Mouse (Mus musculus): ENCODE data around the gene Cnn1. TPM values are rescaled to one million over a fixed set of nuclear protein-coding genes. Genes with fewer than 3 reads are reported as not detected.
A peak's percentile ranks its signal among the peaks of the same experiment; 100 is the strongest.

The Cnn1 gene
- polyA plus RNA-seq, 1 experiment from 2014 or later, result 1.6 TPM

DNA sequence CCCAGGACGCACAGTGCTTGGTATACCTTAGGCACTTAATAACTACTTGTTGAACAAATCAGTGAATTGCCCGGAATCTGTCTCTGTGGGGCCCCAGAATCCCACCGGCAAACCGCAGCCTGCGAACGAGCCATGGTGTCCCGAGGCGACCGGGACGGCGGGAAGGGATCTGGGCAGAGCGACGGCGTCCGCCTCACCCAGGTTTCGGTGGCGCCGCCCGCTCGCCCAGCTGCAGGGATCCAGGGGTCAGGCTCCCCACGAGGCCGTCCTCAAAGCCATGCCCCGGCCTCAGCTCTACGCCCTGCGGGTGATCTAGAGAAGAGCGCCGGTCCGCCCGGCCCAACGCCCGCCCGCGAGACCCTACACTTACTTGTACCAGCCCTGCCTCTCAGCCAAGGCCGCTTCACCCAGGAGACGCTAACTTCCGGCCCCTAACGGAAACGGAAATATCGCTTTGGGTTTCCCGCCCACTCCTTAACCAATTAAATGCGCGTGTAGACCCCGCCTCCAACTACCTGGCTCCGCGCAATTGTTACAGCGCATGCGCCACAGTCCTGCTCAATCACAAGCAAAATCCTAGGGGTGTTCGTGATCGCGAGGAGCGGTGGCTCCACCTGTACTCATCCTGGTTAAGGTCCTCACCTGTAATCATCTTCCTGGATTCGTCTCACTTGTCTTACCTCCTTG lies 17.9 kb downstream of the Cnn1 start, which contains the start of gene Elof1:
Elof1 (minus strand) TSS at position 433 of the 687 bp plus-strand sequence.
- Histone ChIP-seq H3K9me3 (no peaks in the 10 kb centered on the region), H3K27ac (replicated peaks) (peak within 1 kb of the TSS; percentile 78), H3K4me3 (peak within 1 kb of the TSS; percentile 52), H3K4me2 (peak within 1 kb of the TSS; percentile 77), H3K36me3 (peaks cover 16% of the 10 kb centered on the region), H3K27me3 (no peaks in the 10 kb centered on the region), H3K4me1 (replicated peaks) (peaks cover 23% of the 10 kb centered on the region), H3K9ac (peak within 1 kb of the TSS; percentile 62)
- WGBS, result under 1% methylated on average over 44 of the region's 52 CpGs
- ATAC-seq (ENCODE audit: low FRiP score, low read depth), result peak; percentile 97

DNA sequence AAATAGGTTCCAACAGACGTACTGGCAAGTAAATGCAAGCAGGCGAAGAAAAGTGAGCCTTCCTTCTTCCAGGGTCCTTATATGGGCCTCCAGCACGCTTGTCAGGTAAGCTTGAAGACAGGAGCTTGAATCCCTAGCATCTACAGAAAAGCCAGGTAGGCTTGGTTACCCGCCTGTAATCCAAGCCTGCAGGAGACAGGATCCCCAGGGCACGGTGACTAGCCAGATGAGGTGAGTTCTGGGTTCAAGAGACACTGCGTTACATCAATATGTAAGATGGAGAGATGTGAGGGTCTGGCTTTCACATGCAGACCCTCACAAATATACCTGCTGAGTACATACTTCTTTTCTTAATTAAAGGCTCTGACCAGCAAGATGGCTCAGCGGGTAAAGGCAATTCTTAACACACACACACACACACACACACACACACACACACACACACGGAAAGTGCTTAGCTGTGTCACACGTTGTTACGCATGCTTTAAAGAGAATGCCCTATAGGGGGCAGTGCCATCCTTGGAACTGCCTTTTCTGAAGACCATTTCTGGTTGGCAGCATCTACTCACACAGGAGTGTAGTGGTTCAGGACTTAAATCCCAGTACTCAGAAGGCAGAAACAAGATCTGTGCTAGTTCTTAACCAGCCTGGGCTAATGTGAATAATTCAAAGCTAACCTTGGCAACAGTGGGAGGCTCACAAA lies 18.9 kb downstream of the Cnn1 start:
- 45% methylated on average over 10 of the region's 10 CpGs for WGBS
- H3K9me3 ChIP-seq, result no peaks in the 10 kb centered on the region
- peak overlapping the region; percentile 77 for H3K4me2 ChIP-seq
- peaks cover 23% of the 10 kb centered on the region for H3K4me1 ChIP-seq (replicated peaks)
- no peak for ATAC-seq (ENCODE audit: low FRiP score, low read depth)
- H3K27me3 ChIP-seq, result no peaks in the 10 kb centered on the region
- H3K27ac ChIP-seq (replicated peaks), result 0 out of 2 replicates have a peak overlapping the region, but pooled peaks have one; percentile 78
- peak overlapping the region; percentile 52 for H3K4me3 ChIP-seq
- H3K9ac ChIP-seq, result peak overlapping the region; percentile 60
- H3K36me3 ChIP-seq, result peaks cover 6% of the 10 kb centered on the region; the same call in 1 of the 2 replicates

GRCm38 (mm10) chr9:22119543-22119942 lies 20.5 kb downstream of the Cnn1 start:
- WGBS, result 89% methylated on average over 4 of the region's 4 CpGs
- ATAC-seq (ENCODE audit: low FRiP score, low read depth), result no peak
- Histone ChIP-seq H3K9ac (no peak overlapping the region), H3K36me3 (no peaks in the 10 kb centered on the region), H3K4me3 (no peak overlapping the region), H3K4me1 (replicated peaks) (peaks cover 22% of the 10 kb centered on the region), H3K4me2 (no peak overlapping the region), H3K27me3 (no peaks in the 10 kb centered on the region), H3K9me3 (no peaks in the 10 kb centered on the region), H3K27ac (replicated peaks) (no peak overlapping the region)

- H3K4me3 ChIP-seq, result no peak overlapping the region
- H3K4me2 ChIP-seq, result no peak overlapping the region
- H3K36me3 ChIP-seq, result no peaks in the 10 kb centered on the region
- no peak overlapping the region for H3K9ac ChIP-seq
- peaks cover 8% of the 10 kb centered on the region for H3K4me1 ChIP-seq (replicated peaks)
- H3K9me3 ChIP-seq, result no peaks in the 10 kb centered on the region
- H3K27me3 ChIP-seq, result no peaks in the 10 kb centered on the region
- no peak overlapping the region for H3K27ac ChIP-seq (replicated peaks)
- ATAC-seq (ENCODE audit: low FRiP score, low read depth), result no peak
Measured at GRCm38 (mm10) chr9:22121545-22121944, 22.5 kb downstream of the Cnn1 start.

GRCm38 (mm10) chr9:22122005-22122404 lies 23.0 kb downstream of the Cnn1 start:
- H3K27ac ChIP-seq (replicated peaks), result no peak overlapping the region
- no peaks in the 10 kb centered on the region for H3K27me3 ChIP-seq
- no peak overlapping the region for H3K9ac ChIP-seq
- H3K4me2 ChIP-seq, result no peak overlapping the region
- 88% methylated on average over 3 of the region's 3 CpGs for WGBS
- no peak for ATAC-seq (ENCODE audit: low FRiP score, low read depth)
- H3K9me3 ChIP-seq, result no peaks in the 10 kb centered on the region
- H3K4me3 ChIP-seq, result no peak overlapping the region
- peaks cover 8% of the 10 kb centered on the region for H3K4me1 ChIP-seq (replicated peaks)
- no peaks in the 10 kb centered on the region for H3K36me3 ChIP-seq

GRCm38 (mm10) chr9:22123069-22123609 lies 24.1 kb downstream of the Cnn1 start:
- Histone ChIP-seq H3K4me3 (no peak overlapping the region), H3K27me3 (no peaks in the 10 kb centered on the region), H3K4me2 (no peak overlapping the region), H3K27ac (replicated peaks) (no peak overlapping the region), H3K9ac (no peak overlapping the region), H3K9me3 (no peaks in the 10 kb centered on the region), H3K4me1 (replicated peaks) (no peaks in the 10 kb centered on the region), H3K36me3 (no peaks in the 10 kb centered on the region)
- 86% methylated on average over 7 of the region's 7 CpGs for WGBS
- ATAC-seq (ENCODE audit: low FRiP score, low read depth), result no peak

GRCm38 (mm10) chr9:22124169-22124568 lies 25.2 kb downstream of the Cnn1 start:
- Histone ChIP-seq H3K27me3 (no peaks in the 10 kb centered on the region), H3K36me3 (no peaks in the 10 kb centered on the region), H3K4me1 (replicated peaks) (no peaks in the 10 kb centered on the region), H3K9ac (no peak overlapping the region), H3K4me2 (no peak overlapping the region), H3K4me3 (no peak overlapping the region), H3K27ac (replicated peaks) (no peak overlapping the region), H3K9me3 (no peaks in the 10 kb centered on the region)
- WGBS, result 94% methylated on average over 3 of the region's 3 CpGs
- no peak for ATAC-seq (ENCODE audit: low FRiP score, low read depth)

DNA sequence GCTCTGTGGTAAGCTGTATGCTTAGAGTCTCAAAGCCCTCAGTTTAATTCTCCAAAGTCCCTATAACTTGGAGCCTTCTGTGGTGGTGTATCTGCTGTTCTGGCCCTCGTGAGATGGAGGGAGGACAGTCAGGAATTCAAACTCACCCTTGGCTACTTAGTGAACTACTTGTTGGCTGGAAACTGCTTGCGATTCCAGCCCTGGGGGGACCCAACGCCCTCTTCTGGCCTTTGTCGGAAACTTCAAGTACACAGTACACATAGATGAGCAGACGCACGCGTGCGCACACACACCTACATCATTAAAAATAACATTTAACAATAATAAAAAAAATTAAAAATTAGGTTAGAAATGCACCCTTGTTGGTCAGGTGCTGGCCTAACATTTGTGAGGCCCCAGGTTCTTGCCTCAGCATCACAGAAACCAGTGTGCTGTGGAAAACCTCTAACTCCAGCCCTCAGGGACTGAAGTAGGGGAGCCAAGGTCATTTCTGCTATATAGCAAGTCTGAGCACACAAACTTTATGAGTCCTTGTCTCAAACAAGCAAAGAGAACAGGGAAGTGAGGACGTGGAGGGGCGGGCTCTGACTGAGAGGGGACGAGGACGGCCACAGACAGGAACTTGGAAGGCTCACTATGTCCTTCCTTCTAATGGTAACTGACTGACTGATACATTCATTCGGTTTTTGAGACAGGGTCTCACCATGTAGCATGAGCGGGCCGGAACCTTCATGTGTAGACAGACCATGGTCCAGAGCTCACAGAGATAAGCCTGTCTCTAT lies 26.4 kb downstream of the Cnn1 start:
- no peak overlapping the region for H3K4me3 ChIP-seq
- H3K27ac ChIP-seq (replicated peaks), result no peak overlapping the region
- H3K27me3 ChIP-seq, result 0 out of 2 replicates have a peak, but pooled peaks cover 1% of the 10 kb centered on the region
- WGBS, result 89% methylated on average over 15 of the region's 15 CpGs
- ATAC-seq (ENCODE audit: low FRiP score, low read depth), result no peak
- H3K9ac ChIP-seq, result no peak overlapping the region
- H3K36me3 ChIP-seq, result no peaks in the 10 kb centered on the region
- H3K4me2 ChIP-seq, result no peak overlapping the region
- H3K4me1 ChIP-seq (replicated peaks), result no peaks in the 10 kb centered on the region
- H3K9me3 ChIP-seq, result no peaks in the 10 kb centered on the region

DNA sequence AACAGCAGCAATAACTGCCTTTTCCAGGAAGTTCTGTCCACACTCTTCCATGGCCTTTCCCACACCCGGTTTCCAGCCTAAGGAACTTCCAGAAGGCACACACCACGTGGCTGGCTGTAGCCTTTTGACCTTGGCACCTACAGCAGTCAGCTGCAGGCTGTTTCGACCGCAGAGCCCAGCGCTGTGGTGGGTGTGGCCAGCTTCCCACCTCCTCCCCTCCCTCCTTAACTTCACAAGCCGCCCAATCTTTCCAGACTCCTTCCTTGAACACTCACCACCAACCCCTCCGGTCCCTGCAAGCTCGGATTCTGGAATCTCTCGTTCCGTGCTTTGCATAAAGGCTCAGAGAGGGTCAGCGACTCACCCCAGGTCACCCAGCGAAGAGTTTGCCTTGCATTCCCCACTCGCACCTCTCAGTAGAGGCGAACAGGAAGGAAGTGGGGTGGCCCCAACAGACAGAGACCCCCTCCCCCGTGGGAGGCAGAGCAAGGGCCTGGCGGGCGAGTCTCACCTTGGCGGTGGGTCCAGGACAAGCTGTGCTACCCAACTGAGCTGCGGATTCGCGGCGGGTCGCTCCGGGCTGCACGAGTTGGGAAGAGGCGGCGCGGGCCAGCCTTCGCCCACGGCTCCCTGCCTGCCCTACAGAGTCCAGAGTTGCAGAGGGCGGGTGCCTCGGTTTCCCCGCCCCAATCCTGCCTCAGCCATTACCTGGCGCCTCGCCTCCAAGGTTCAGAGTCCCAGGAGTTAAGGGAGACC lies 32.4 kb downstream of the Cnn1 start:
- H3K4me3 ChIP-seq, result no peak overlapping the region

GRCm38 (mm10) chr9:22132220-22132619 lies 33.2 kb downstream of the Cnn1 start:
- Histone ChIP-seq H3K27me3 (peaks cover 22% of the 10 kb centered on the region; the same call in 1 of the 2 replicates), H3K4me2 (peak overlapping the region; percentile 31), H3K27ac (replicated peaks) (no peak overlapping the region), H3K4me1 (replicated peaks) (peaks cover 5% of the 10 kb centered on the region; the same call in 1 of the 2 replicates), H3K36me3 (no peaks in the 10 kb centered on the region), H3K4me3 (no peak overlapping the region), H3K9me3 (no peaks in the 10 kb centered on the region), H3K9ac (no peak overlapping the region)
- 59% methylated on average over 11 of the region's 11 CpGs for WGBS
- ATAC-seq (ENCODE audit: low FRiP score, low read depth), result no peak

More for the DNA sequence above, 32.4 kb downstream of the Cnn1 start:
- no peaks in the 10 kb centered on the region for H3K36me3 ChIP-seq
- H3K4me2 ChIP-seq, result peak overlapping the region; percentile 31
- H3K4me1 ChIP-seq (replicated peaks), result peaks cover 5% of the 10 kb centered on the region; the same call in 1 of the 2 replicates
- ATAC-seq (ENCODE audit: low FRiP score, low read depth), result no peak
- H3K9ac ChIP-seq, result no peak overlapping the region
- no peaks in the 10 kb centered on the region for H3K9me3 ChIP-seq
- peaks cover 22% of the 10 kb centered on the region; the same call in 1 of the 2 replicates for H3K27me3 ChIP-seq
- H3K27ac ChIP-seq (replicated peaks), result no peak overlapping the region
- 1% methylated on average over 35 of the region's 35 CpGs for WGBS

DNA sequence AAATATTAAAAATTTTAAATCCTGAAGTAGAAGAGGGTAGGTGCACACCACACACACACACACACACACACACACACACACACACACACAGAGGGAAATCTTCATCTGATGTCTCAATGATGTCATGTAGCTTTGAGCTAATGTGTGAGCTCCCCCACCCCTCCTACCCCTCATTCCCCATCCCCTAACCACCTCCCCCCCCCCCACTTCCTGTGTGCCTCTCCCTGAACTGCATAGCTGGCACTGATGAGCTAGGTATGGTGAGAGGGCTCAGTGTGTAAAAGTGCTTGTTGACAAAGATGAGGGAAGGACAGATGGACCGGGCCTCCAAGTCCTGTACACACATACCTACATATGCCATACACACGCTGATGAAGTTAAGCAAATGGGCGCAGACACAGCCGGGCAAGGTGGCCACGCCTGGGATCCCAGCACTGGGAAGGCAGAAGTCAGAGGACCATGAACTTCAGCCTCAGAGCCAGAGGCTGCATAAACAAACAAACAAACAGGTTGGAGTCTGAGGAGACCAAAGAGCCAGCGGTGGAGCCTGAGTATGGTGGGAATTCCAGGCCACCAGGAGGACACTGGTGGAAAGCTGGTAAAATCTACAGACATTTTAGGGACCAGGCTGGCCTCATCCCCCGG lies 35.4 kb downstream of the Cnn1 start:
- no peaks in the 10 kb centered on the region for H3K36me3 ChIP-seq
- H3K4me2 ChIP-seq, result no peak overlapping the region
- no peak overlapping the region for H3K27ac ChIP-seq (replicated peaks)
- no peak overlapping the region for H3K4me3 ChIP-seq
- WGBS, result 89% methylated on average over 7 of the region's 7 CpGs
- no peak overlapping the region for H3K9ac ChIP-seq
- ATAC-seq (ENCODE audit: low FRiP score, low read depth), result no peak
- H3K4me1 ChIP-seq (replicated peaks), result peaks cover 5% of the 10 kb centered on the region; the same call in 1 of the 2 replicates
- H3K27me3 ChIP-seq, result peaks cover 26% of the 10 kb centered on the region; the same call in 1 of the 2 replicates
- no peaks in the 10 kb centered on the region for H3K9me3 ChIP-seq
